Mouse (Mus musculus) testis, adult 2 months (tissue): ENCODE measurements at regions not wholly inside any gene's neighbourhood (a gene's known extent, or its start where the extent isn't known, plus 50 kb on each side); places are given as distances from the start of the nearest gene placed in this dataset.

Experiments
- CTCF ChIP-seq: fragments of 200-500 bp; IDR thresholded peaks from 2 replicates; pipeline ENCODE4 v1.5.1; 2012; ENCODE audit warnings: low read depth, mild to moderate bottlenecking, inconsistent platforms, low read length, moderate library complexity; ENCODE audit not compliant: control insufficient read depth, insufficient read depth, insufficient replicate concordance
- POLR2A ChIP-seq: fragments of 200-500 bp; IDR thresholded peaks from 2 replicates; pipeline ENCODE4 v1.6.1; 2012; ENCODE audit warnings: low read depth, mild to moderate bottlenecking, inconsistent platforms, low read length, moderate library complexity; ENCODE audit not compliant: control insufficient read depth

- TF ChIP-seq POLR2A = no peak
- TF ChIP-seq CTCF = no peak
These were observed 249.4 kb upstream of the Thbs1 start for GRCm38 (mm10) chr2:117862301-117862700.
